Mouse (Mus musculus): ENCODE results near the gene Hecw1.

- TF ChIP-seq CTCF (IDR thresholded peaks at IDR 0.05; ENCODE audit: low read depth) = no peak
- no peak for TF ChIP-seq EP300 (IDR thresholded peaks at IDR 0.05; ENCODE audit: low read depth)
Measured at GRCm38 (mm10) chr13:14245946-14246345, 277.1 kb downstream of the Hecw1 start.

Measured in heart, postnatal 0 days (tissue).